Mouse (Mus musculus): ENCODE results near the gene Tmem129. TPM values are rescaled to one million over a fixed set of nuclear protein-coding genes. Genes with fewer than 3 reads are reported as not detected.
A peak's percentile ranks its signal among the peaks of the same experiment; 100 is the strongest.

Gene Tmem129
- polyA plus RNA-seq, 1 experiment from 2014 or later = 33.2 TPM

DNA sequence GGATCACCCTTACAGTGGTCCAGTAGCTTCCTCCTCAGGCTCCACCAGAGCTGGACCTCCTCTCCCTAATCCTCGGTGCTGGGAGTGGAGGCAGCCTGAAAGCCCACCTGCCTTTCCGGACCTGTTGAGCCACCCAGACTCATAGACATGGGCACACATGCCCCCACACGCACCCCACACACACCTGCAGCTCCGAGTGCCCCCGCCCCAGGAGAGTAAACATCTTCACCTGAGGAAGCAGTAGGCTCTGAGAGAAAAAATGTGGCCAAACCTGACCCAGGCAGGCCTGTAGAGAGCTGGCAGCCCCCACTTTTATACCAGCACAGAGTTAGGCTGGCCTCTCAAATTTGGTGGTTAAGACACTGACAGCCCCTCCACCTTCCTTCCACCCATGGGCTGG lies 38.2 kb upstream of the Tmem129 start:
- peaks cover 86% of the 10 kb centered on the region for H3K4me1 ChIP-seq (replicated peaks)

DNA sequence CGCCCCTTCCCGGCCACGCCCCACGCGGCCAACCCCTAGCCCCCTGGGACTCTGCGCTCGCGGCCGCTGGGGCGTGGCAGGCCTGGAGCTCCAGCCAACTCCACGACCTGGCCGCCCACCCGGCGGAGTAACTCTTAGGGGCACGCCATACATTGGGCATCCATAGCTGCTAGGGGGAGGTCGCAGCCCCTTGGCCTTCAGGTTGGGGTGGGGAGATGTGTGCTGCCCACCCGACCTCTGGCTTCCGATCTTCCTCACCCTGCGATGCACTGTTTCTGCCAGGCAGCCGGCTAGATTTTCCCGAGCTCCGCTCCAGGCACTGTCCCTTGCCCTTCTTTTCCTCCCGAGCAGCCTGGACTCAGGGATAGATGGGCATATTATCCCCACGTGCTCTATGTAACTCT lies 37.5 kb upstream of the Tmem129 start:
- Histone ChIP-seq H3K4me1 (replicated peaks) (peaks cover 88% of the 10 kb centered on the region), H3K27me3 (peaks cover 76% of the 10 kb centered on the region), H3K9me3 (no peaks in the 10 kb centered on the region), H3K4me3 (replicated peaks) (peak overlapping the region; percentile 44), H3K9ac (replicated peaks) (peak overlapping the region; percentile 63), H3K27ac (peak overlapping the region; percentile 84), H3K4me2 (replicated peaks) (peak overlapping the region; percentile 81), H3K36me3 (no peaks in the 10 kb centered on the region)
- ATAC-seq = no peak; the same call in 1 of the 2 replicates
- under 1% methylated on average over 24 of the region's 24 CpGs for WGBS

More for the DNA sequence above, 38.2 kb upstream of the Tmem129 start:
- peaks cover 77% of the 10 kb centered on the region for H3K27me3 ChIP-seq
- no peaks in the 10 kb centered on the region for H3K9me3 ChIP-seq
- peak overlapping the region; percentile 81; the same call in 1 of the 2 replicates for H3K4me2 ChIP-seq (replicated peaks)
- no peak for ATAC-seq
- H3K36me3 ChIP-seq = no peaks in the 10 kb centered on the region
- no peak overlapping the region for H3K27ac ChIP-seq
- H3K4me3 ChIP-seq (replicated peaks) = no peak overlapping the region
- 43% methylated on average over 5 of the region's 5 CpGs for WGBS
- H3K9ac ChIP-seq (replicated peaks) = no peak overlapping the region

DNA sequence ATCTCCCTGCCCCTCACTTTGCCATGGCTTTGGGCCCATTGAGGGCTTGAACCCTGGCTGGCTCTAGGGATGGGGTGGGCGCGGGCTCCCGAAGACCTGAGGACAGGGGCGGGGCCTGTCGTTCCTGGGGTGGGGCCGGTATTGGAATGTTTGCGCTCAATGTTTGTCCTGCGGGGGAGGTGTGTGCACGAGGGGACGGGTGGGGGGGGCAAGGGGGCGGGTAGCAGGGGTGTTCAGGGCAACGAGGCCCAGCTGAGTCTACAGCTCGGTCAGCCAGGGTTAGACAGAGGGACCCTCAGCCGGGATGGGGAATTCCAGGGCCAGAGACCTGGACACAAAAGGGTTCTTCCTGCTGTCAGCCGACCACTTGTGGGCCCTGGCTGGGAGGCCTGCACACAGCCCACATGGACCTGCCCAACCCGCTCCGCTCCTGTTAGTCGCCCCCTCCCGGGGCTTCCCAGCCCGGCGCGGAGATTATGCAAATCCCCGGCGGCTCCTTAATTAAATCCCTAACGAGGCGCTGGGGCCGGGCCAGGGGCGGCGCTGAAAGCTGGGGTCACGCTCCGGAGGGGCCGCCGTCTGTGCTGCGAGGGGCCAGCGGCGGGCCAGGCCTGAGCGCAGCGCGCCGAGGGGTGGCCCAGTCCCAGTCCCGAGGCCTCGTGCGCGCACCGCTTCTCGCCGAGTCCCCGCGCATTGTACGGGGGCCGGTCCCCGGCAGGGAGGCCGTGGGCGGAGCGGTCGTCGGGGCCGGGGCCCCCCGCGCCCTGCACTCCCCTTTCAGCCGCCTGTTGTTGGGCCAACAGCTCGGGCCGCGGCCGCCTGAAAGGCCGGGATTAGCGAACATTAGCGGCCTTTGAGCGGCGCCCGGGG lies 36.9 kb upstream of the Tmem129 start:
- no peaks in the 10 kb centered on the region for H3K36me3 ChIP-seq
- peak overlapping the region; percentile 81 for H3K4me2 ChIP-seq (replicated peaks)
- H3K4me3 ChIP-seq (replicated peaks) = peak overlapping the region; percentile 44
- H3K9me3 ChIP-seq = no peaks in the 10 kb centered on the region
- H3K9ac ChIP-seq (replicated peaks) = peak overlapping the region; percentile 63
- under 1% methylated on average over 70 of the region's 71 CpGs for WGBS
- peak; percentile 81 for ATAC-seq
- peak overlapping the region; percentile 84 for H3K27ac ChIP-seq
- H3K4me1 ChIP-seq (replicated peaks) = peaks cover 89% of the 10 kb centered on the region
- H3K27me3 ChIP-seq = peaks cover 78% of the 10 kb centered on the region

DNA sequence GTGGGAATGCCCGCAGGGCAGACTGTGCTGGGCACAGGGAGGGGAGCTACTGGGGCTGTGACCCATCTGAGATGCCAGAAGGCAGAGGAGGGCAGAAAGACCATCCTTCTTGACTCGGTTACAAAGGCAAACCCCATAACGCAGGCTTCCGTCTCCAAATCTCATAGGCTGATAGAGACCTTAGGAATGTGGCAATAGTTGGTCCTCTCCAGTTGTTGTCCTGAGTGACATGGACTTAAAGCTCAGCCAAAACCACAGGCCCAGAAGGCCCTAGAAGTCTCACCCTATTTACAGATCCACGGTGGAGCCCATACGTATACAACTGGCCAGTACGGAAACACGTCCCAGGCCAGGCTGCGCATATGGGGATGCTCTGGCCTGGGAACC lies 36.2 kb upstream of the Tmem129 start:
- Histone ChIP-seq H3K9me3 (no peaks in the 10 kb centered on the region), H3K4me3 (replicated peaks) (no peak overlapping the region), H3K27ac (peak overlapping the region; percentile 84), H3K9ac (replicated peaks) (no peak overlapping the region), H3K4me2 (replicated peaks) (peak overlapping the region; percentile 81), H3K27me3 (peaks cover 74% of the 10 kb centered on the region), H3K36me3 (no peaks in the 10 kb centered on the region), H3K4me1 (replicated peaks) (peaks cover 89% of the 10 kb centered on the region)
- peak; percentile 18 for ATAC-seq
- 23% methylated on average over 9 of the region's 9 CpGs for WGBS

DNA sequence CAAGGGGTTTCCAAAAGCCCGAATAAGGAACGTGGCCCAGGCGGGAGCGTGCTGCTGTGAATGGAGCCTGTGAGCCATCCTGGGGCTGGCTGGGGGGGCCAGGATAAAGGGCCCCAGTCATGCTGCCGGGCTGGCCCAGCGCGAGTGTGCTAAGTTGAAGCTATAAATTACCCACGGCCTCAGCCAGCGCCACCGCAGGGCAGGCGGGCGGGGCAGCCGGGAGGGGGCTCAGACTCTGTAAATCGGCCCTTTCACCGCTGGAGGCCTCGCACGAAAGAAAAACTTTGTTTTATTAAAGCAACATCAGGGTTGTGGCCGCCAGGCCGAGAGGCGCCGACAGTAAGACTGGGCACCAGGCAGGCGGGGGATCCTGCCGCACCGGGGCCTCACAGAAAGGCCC lies 34.2 kb upstream of the Tmem129 start:
- Histone ChIP-seq H3K9me3 (no peaks in the 10 kb centered on the region), H3K36me3 (no peaks in the 10 kb centered on the region), H3K9ac (replicated peaks) (0 out of 2 replicates have a peak overlapping the region, but pooled peaks have one; percentile 14), H3K4me2 (replicated peaks) (peak overlapping the region; percentile 13), H3K27me3 (peaks cover 71% of the 10 kb centered on the region), H3K27ac (peak overlapping the region; percentile 59), H3K4me3 (replicated peaks) (no peak overlapping the region), H3K4me1 (replicated peaks) (peaks cover 84% of the 10 kb centered on the region)
- ATAC-seq = no peak
- 2% methylated on average over 24 of the region's 24 CpGs for WGBS

DNA sequence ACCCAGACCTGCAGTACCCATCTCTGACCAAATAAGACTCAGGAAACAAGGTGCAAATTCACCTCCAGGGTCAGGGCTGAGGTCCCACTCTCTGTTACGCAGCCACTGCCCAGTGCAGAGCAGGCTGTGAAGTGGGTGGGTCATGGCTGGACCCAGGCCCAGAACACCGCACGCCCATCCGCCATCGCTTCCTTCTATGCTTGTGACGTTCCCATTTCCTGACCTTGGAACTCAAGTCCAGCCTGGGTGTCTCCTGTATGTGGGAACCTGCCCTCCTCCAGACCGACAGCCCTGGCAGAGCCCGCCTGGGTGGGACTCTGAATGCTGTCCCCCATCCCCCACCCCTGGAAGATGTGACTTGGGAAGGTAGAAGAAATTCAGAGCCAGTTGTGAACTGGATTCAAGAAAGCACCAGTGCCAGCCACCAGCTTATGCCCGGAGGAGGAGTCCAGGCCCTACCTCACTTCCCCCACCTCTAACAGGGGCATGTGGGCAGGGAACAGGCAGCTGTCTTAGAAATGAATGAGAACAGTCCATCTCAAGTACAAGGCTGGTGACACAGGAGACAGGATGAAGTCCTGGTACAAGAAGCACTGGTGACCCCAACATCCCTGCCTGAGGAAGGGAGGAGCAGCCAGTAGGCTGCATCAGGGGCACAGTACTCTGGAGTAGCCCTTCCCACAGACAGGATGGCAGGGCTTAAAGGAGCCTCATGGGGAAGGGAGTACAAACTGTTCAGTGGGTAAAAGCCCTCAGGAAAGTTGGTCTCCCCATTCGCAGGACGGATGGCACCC lies 31.8 kb upstream of the Tmem129 start:
- no peaks in the 10 kb centered on the region for H3K9me3 ChIP-seq
- H3K4me1 ChIP-seq (replicated peaks) = peaks cover 63% of the 10 kb centered on the region
- H3K4me2 ChIP-seq (replicated peaks) = peak overlapping the region; percentile 36; the same call in 1 of the 2 replicates
- no peaks in the 10 kb centered on the region for H3K36me3 ChIP-seq
- no peak overlapping the region for H3K4me3 ChIP-seq (replicated peaks)
- H3K27me3 ChIP-seq = peaks cover 79% of the 10 kb centered on the region
- peak overlapping the region; percentile 77 for H3K27ac ChIP-seq
- 51% methylated on average over 11 of the region's 11 CpGs for WGBS
- H3K9ac ChIP-seq (replicated peaks) = peak overlapping the region; percentile 54
- ATAC-seq = peak; percentile 38

DNA sequence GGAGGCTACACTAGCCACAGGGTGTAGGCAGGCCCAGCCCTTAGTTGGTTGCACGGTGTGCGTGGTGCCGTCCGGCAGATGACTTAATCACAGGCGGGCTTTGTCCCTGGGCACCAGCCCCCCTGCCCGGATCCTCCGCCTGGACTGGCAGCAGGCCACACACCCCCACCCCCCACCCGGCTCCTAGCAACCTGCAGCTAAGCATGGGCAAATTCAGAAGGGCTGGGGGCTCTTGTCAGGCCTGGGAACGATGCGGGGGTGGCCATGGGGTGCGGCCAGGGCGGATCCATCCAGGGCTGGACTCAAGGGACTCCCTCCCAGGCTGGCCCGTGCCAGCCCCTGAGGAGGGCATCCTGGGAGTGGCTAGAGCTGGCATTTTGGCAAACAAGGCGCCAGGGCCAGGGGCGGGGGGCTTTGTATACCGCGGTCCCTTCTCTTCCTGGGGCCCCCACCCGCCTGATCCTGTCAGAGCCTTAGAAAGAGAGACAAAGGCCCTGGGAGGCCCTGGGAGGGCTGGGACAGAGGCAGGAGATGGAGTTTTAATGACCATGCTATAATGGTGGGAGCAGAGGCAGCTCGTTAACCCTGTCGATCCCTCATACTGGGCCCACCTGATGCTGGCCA lies 31.1 kb upstream of the Tmem129 start:
- peaks cover 82% of the 10 kb centered on the region for H3K27me3 ChIP-seq
- H3K4me3 ChIP-seq (replicated peaks) = no peak overlapping the region
- 8% methylated on average over 20 of the region's 20 CpGs for WGBS
- H3K4me1 ChIP-seq (replicated peaks) = peaks cover 58% of the 10 kb centered on the region
- H3K36me3 ChIP-seq = no peaks in the 10 kb centered on the region
- no peaks in the 10 kb centered on the region for H3K9me3 ChIP-seq
- peak overlapping the region; percentile 36 for H3K4me2 ChIP-seq (replicated peaks)
- peak overlapping the region; percentile 80 for H3K27ac ChIP-seq
- peak; percentile 90 for ATAC-seq
- H3K9ac ChIP-seq (replicated peaks) = peak overlapping the region; percentile 54

DNA sequence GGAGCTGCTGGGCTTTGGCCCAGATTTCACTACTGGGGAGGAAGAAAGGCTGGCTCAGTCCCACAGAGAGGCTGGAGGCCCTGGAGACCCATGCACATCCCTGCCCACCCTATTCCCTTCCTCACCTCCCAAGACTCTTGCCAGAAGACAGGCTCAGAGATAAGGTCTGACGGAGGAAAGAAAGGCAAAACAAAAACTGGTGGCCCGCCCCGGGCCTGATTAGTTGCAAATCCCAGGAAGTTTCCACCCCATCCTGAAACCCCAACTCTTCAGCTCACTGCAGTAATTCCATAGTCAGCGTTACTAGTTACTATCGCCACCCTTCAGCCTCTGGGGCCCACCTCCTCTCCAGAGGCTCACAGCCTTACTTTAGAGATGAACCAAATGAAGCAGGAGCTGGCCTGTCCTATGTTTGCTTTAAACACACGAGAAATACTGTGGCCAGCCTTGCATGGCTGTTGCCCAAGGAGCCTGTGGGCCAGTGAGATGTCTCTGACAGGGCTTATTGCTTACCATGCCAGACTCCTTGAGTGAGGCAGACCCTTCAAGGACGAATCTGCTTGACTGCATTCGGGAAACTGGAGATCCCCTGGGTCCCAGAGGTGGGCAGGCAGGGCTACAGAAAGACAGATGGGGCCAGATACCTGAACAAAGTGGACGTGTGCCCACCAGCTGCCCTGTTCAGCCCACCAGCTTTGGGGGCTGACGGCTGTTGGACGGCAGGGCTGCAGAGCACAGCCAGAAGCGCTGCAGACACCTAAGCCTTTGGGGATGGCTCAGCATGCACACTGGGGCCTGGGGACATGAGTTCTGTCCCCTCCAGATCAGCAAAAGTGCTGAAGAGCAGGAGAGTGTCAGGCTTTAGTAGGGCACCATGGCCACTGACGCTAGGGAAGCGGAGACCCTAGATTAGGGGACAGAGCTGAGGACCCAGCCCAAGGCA lies 30.3 kb upstream of the Tmem129 start:
- H3K4me1 ChIP-seq (replicated peaks) = peaks cover 54% of the 10 kb centered on the region
- 34% methylated on average over 14 of the region's 14 CpGs for WGBS
- no peak overlapping the region for H3K4me3 ChIP-seq (replicated peaks)
- H3K27me3 ChIP-seq = peaks cover 76% of the 10 kb centered on the region
- peak overlapping the region; percentile 36 for H3K4me2 ChIP-seq (replicated peaks)
- no peaks in the 10 kb centered on the region for H3K9me3 ChIP-seq
- no peak for ATAC-seq
- peak overlapping the region; percentile 54; the same call in 1 of the 2 replicates for H3K9ac ChIP-seq (replicated peaks)
- H3K36me3 ChIP-seq = no peaks in the 10 kb centered on the region
- peak overlapping the region; percentile 80 for H3K27ac ChIP-seq

DNA sequence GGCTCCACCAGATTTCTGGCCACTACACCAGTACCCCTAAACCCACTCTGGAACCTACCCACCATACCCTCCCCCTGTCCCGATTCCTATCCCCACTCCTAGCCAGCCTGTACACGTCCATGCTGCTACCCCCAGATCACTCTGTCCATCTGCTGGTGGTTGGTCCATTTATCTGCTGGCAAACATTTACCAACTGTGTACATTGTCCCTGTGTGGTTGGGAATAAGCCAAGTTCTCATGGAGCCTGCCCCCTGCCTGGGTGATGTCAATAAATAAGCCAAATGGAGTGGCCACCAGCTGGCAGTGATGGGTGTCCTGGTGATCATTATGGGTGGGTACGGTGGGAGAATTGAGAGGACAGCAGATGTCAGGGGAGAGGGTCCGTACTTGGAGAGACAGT lies 28.9 kb upstream of the Tmem129 start:
- WGBS = 84% methylated on average over 4 of the region's 4 CpGs
- Histone ChIP-seq H3K4me3 (replicated peaks) (no peak overlapping the region), H3K9me3 (no peaks in the 10 kb centered on the region), H3K4me1 (replicated peaks) (peaks cover 42% of the 10 kb centered on the region), H3K27ac (no peak overlapping the region), H3K9ac (replicated peaks) (no peak overlapping the region), H3K36me3 (no peaks in the 10 kb centered on the region), H3K4me2 (replicated peaks) (no peak overlapping the region), H3K27me3 (peaks cover 69% of the 10 kb centered on the region)
- no peak for ATAC-seq

DNA sequence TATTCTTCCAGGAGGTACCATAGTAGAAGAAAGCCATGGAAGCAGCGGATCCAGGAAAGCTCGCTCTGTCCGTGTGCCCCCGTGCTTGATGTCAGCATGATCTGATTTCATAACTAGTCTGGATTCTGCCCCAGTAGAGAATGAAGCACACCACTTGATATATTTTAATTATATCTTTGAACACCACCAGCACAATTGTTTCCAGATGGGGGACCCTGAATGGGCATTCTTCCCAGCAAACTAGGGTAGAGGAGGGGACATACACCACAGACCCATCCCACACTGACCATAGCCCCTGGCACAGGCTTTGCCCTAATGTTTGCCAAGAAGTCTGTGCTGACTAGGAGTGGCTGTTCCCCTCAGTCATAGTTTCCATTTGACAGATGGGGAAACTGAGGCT lies 26.7 kb upstream of the Tmem129 start:
- peak overlapping the region; percentile 14; the same call in 1 of the 2 replicates for H3K9ac ChIP-seq (replicated peaks)
- no peaks in the 10 kb centered on the region for H3K36me3 ChIP-seq
- no peak for ATAC-seq
- no peaks in the 10 kb centered on the region for H3K9me3 ChIP-seq
- H3K4me1 ChIP-seq (replicated peaks) = peaks cover 27% of the 10 kb centered on the region
- H3K27me3 ChIP-seq = peaks cover 49% of the 10 kb centered on the region
- H3K4me3 ChIP-seq (replicated peaks) = no peak overlapping the region
- 89% methylated on average over 4 of the region's 4 CpGs for WGBS
- H3K27ac ChIP-seq = no peak overlapping the region
- no peak overlapping the region for H3K4me2 ChIP-seq (replicated peaks)
